Mouse (Mus musculus): Measurements from ENCODE around the gene Rnf223.
"Not testable (repeated sequence)": the region's sequence is repeated elsewhere in the genome, so short reads cannot be mapped to it uniquely, and the experiment has no call there.

The Rnf223 gene

DNA sequence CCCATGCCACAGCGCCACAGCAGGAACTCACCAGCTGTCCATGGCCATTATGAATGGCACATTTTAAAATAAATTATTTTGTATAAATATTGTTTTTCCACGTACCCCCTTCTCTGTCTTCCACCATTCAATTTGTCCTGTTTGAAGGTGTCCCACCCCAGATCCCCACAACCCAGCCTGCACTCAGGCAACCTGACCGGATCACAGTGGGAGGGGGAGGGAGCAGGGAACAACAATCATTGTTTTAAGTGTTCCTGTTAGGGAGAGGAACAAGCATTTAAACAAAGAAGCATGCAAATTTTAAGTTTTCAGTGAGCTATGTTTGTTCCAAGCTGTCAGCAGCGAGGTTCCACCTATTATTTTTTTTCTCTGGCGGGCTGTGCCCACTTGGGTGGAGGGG is 3.0 kb downstream of the Rnf223 start:
- no peak for DNase-seq

DNA sequence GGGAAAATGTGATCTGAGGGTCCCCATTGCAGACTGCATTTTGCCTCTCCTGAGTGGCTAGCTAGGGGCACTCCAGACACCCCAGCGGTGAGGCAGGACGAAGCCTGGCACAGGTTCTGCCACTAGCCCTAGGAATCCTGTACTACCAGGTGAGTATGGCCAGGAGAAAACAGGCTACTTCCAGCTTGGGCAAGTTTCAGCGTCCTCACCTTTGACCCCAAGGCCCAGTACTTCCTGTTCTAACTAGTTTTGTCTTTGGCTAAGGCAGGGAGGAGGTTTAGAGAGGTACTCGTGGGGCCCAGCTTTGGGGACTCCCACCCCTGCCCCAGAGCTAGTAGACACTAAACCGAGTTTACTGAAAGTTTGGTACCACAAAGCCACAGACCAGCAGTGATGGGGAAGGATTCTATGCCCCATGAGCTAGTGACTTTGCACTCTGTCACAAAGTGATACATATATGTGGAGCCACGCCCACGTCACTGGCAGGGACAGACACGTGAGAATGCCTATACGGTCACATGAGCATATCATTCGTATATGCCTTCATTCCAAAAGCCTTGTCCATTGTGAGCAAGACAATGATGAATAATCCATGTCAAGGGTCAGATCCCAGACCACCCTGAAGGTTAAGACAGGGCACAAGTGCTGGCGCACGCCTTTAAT is 3.8 kb downstream of the Rnf223 start:
- DNase-seq, result no peak

DNA sequence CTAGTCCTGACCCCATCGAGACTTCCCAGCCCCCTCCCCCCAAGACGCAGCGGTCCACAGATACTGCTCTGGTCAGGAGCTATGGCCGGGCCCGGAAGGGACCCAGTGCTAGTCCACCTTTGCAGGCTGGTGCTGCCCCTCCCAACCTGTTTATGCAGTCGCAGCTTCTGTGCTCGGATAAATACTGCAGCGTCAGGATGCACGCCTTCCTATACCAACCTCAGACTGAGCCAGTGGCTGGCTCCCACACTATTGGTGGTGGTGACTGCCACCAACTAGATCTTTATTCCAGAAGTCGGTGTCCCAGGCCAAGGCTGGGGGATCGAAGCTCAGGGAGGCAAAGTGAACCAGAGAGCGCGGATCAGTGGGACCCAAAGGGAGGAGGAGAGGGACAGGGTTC is 4.8 kb downstream of the Rnf223 start:
- DNase-seq, result no peak

DNA sequence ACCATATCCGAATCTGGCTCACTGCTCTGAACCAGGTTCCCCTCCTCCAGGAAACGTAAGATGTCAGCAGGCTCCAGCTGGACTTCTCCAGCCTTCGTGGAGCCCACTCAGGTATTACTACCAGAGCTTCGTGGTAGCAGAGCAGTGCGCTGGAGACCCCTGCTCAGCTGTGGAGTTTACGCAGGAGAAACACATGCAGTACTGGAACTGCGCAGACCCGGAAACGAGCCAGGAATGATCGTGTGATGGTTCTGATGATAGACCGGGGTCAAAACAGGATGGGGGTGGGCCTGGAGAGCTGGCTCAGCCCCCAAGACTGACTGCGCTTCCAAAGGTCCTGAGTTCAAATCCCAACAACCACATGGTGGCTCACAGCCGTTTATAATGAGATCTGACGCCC is 5.5 kb downstream of the Rnf223 start:
- no peak for DNase-seq

DNA sequence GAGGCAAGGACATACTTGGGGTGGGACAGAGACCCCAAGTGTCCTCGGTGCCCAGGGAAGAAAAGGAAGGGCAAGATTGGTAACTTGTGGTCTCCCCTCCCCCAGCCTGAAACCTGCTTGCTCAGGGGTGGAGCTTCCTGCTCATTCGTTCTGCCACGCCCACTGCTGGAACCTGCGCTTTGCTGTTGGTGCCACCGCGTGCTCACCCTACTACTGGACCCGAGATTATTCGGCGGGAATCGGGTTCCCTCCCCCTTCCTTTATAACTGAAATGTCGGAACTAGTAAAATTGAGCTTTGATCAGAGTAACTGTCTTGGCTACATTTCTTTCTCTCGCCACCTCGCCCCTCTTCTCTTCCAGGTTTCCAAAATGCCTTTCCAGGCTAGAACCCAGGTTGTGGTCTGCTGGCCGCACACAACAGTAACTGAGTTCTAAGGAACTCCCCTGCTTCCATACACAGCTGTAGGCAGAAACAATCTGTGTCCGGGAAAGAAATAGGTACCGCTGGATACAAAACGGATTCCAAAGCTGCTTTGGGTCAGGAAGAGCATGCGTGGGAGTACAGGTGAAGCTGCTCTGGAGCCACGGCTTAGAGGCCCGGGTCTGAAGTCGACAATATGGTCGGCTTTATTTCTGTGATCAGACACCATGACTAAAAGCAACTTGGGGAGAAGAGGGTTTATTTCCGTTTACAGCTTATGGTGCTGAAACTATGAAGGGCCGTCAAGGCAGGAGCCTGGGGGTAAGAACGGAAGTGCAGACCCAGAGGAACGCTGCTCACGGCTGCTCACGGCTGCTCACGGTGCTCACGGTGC is 6.2 kb downstream of the Rnf223 start:
- DNase-seq, result no peak

DNA sequence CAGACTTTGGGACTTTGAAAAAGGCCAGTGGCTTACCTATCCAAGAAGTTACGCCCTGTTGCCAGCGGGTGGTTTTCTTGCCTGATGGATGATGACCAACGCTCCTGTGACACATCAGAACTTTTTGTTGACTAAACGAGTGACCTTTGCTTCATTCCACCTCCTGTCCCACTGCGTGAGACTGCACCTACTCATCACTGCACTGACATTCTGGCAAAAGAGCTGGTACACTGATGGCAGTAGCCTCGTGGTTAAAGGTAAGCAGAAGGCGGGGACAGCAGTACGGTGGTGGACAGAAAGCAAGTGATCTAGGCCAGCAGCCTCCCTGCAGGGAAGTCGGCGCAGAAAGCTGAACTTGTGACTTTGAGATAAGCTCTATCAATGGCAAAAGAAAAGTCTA is 20.6 kb downstream of the Rnf223 start:
- DNase-seq, result not testable (repeated sequence)

DNA sequence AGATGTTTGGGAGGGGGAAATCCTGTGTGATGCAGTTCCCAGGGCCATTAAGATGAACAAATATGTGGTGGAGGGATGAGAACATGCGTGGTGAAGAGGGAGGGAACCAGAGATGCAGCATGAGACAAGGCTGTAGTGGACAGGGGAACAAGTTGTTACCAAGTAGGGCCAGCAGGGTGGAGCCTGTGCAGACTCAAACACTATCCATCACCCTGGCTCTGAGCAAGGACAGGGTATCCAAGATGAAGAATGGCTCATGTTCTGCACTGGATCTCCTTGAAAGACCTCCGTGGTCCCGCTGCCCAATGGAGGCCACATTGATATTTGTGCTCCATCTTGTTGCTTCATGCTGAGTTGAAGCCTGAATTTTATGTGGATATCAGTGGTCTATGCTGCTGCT is 24.5 kb downstream of the Rnf223 start:
- no peak for DNase-seq

DNA sequence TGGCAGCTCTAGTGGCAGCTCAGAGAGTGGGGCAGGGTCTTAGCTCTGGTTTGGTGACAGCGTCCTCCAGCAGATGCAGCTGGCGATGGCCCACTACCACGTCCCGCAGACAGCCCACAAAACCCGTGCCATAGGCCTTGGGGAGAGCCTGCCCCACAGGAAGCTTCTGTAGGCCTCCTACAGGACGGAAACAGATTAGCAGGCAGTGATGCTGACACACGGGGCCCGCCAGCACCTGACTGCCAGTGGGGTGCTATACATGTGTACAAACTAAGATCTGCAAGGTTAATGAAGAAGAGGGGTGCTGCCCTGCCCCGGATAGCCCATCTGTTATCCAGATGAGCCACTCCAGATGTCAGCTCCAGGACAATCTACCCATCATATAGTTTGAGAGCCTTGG is 36.2 kb downstream of the Rnf223 start:
- DNase-seq, result no peak

DNA sequence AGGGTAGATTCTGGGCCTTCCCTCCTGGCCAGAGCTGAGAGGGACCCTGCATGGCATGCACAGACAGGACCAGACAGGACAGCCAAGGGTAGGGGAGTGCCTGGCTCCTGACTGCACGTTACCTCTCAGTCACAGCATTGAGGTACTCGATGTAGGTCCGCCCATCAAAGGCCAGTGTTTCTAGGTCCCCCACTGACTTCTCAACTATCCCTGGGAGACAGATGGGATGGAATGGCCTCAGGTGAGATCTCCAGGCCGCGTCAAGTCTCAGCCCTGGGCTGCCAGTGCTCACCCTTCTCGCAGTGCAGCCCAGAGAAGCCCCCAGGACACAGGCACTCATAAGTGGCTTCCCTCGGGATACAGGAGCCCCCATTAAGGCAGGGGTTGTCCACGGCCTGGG is 38.3 kb downstream of the Rnf223 start:
- DNase-seq, result no peak

DNA sequence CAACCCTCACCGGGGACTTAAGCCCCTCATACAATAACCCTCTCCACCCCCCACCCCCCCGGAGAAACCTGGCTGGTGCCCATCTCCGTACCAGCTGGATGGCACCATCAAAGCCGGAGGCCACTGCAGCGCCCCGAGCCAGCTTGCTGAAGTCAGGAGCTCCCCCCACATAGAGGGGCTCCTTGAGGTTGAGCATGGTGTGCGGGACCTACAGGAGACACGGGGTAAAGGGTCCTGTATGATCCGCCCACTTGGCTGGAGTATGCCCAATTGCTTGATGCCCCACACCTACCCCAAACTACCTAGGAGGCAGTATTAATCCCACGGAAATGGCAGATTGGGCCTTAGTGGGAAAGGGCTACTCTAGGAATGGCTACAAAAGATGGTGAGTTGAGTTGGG is 38.8 kb downstream of the Rnf223 start:
- no peak for DNase-seq

DNA sequence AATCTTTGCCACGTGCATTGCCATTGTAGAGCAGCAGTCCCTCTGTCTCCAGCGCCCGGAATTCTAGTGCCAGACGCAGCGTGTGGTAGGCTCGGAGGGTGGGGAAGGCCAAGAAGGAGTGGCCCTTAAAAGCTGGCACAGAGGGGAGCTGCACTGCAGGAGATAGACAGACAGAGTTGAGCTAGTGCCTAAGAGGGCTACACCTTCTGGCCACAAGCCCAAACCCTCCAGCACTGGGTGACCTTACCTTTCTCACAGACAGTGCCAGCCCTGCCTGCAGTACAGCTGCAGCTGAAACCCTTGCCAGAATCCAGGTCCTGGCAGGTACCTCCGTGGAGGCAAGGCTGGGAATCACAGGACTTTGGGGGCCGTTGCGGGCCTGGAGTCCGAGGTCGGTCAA is 41.5 kb downstream of the Rnf223 start:
- no peak for DNase-seq

DNA sequence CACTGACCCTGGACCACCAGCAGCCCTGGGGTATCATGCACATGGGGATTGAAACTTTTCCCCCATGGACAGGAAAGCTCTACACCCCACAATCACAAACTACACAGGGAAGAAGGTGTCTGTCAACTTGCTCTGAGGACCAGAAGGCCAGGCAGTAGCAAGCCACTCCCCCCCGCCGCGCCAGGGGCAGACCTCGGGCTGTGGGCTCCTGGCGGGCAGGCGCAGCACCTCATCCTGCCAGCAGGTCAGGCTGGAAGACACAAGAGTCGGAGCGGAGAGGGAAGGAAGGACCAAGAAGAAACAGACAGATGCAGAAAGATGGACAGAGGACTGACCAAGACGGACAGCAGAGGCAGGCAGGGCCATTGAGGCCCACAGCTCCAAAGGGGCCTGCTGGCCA is 47.3 kb downstream of the Rnf223 start:
- no peak for DNase-seq
